Mouse (Mus musculus) lung, embryonic 14.5 days (tissue): ENCODE measurements around the gene Cmya5. TPM values are rescaled to one million over a fixed set of nuclear protein-coding genes. Genes with fewer than 3 reads are reported as not detected.

Experiments
- ATAC-seq: fragments of 200-750 bp; cut with Nextera tagmentation; 2 replicates; pipeline ENCODE4 v1.8.0; 2017; ENCODE audit warnings: mild to moderate bottlenecking, moderate TSS enrichment, moderate library complexity; ENCODE audit not compliant: insufficient read depth
- DNase-seq: peaks from one replicate; pipeline ENCODE4 v3.0.0-alpha.2; 2015
- H3K27ac ChIP-seq: fragments of 300-500 bp; sonication (generic); 2 replicates; pipeline ENCODE4 v1.5.1; 2014; ENCODE audit warnings: low read depth, mild to moderate bottlenecking, moderate library complexity
- H3K27me3 ChIP-seq: fragments of 300-500 bp; sonication (generic); 2 replicates; pipeline ENCODE4 v1.6.1; 2014; ENCODE audit warnings: low read length, control low read depth; ENCODE audit not compliant: insufficient read depth
- H3K36me3 ChIP-seq: fragments of 300-500 bp; sonication (generic); 2 replicates; pipeline ENCODE4 v1.6.1; 2014; ENCODE audit warnings: control low read depth; ENCODE audit not compliant: insufficient read depth
- H3K4me1 ChIP-seq: fragments of 300-500 bp; sonication (generic); 2 replicates; pipeline ENCODE4 v1.6.1; 2014; ENCODE audit warnings: antibody characterized with exemption, control low read depth; ENCODE audit not compliant: insufficient read depth
- H3K4me2 ChIP-seq: fragments of 300-500 bp; sonication (generic); 2 replicates; pipeline ENCODE4 v1.6.1; 2014; ENCODE audit warnings: mild to moderate bottlenecking
- H3K4me3 ChIP-seq: fragments of 300-500 bp; sonication (generic); 2 replicates; pipeline ENCODE4 v1.5.1; 2014; ENCODE audit warnings: low read depth, low read length
- H3K9ac ChIP-seq: fragments of 300-500 bp; sonication (generic); 2 replicates; pipeline ENCODE4 v1.6.1; 2014
- H3K9me3 ChIP-seq: fragments of 300-500 bp; sonication (generic); 2 replicates; pipeline ENCODE4 v1.6.1; 2016; ENCODE audit warnings: low read depth, low read length, control low read depth
- CTCF ChIP-seq: IDR thresholded peaks from 2 replicates; pipeline ENCODE4 v1.5.1; 2016; ENCODE audit warnings: antibody characterized with exemption, low read depth
- WGBS: fragments of 180-500 bp; shearing (Covaris S2); extraction: QIAGEN DNeasy Blood & Tissue Kit; methylation state at CpG from one replicate; pipeline ENCODE4 v1.1.7; 2014; 5-methylcytosine and 5-hydroxymethylcytosine counted together
- polyA plus RNA-seq: library from polyadenylated mRNA; unstranded; fragments of >200 nt; fragmentation: Nextera tagmentation; extraction: Ambion mirVana; gene quantifications from 2 replicates; pipeline ENCODE4 v1.2.1, GENCODE M21; 2014

Gene Cmya5
- polyA plus RNA-seq, 1 experiment from 2014 or later, result 0.38 TPM

GRCm38 (mm10) chr13:93122321-93122720 lies 22.2 kb downstream of the Cmya5 start:
- ATAC-seq, result no peak
- DNase-seq, result no peak

GRCm38 (mm10) chr13:93117241-93117640 lies 27.3 kb downstream of the Cmya5 start:
- H3K27ac ChIP-seq, result no peak overlapping the region
- no peaks in the 10 kb centered on the region for H3K4me1 ChIP-seq
- H3K36me3 ChIP-seq, result no peaks in the 10 kb centered on the region
- H3K9me3 ChIP-seq, result no peaks in the 10 kb centered on the region
- ATAC-seq (no peak), DNase-seq (peak; percentile 12)
- H3K4me2 ChIP-seq, result no peak overlapping the region
- H3K27me3 ChIP-seq, result no peaks in the 10 kb centered on the region
- 71% methylated on average over 7 of the region's 7 CpGs for WGBS
- no peak overlapping the region for H3K4me3 ChIP-seq
- no peak for TF ChIP-seq CTCF
- H3K9ac ChIP-seq, result no peak overlapping the region

More at GRCm38 (mm10) chr13:93122321-93122720, 22.2 kb downstream of the Cmya5 start:
- 88% methylated on average over 9 of the region's 9 CpGs for WGBS
- H3K4me3 ChIP-seq, result no peak overlapping the region
- H3K9ac ChIP-seq, result no peak overlapping the region
- no peak for TF ChIP-seq CTCF
- no peak overlapping the region for H3K27ac ChIP-seq
- H3K9me3 ChIP-seq, result no peaks in the 10 kb centered on the region
- H3K27me3 ChIP-seq, result no peaks in the 10 kb centered on the region
- H3K4me1 ChIP-seq, result no peaks in the 10 kb centered on the region
- no peaks in the 10 kb centered on the region for H3K36me3 ChIP-seq
- H3K4me2 ChIP-seq, result no peak overlapping the region

- ATAC-seq, result no peak
- 73% methylated on average over 4 of the region's 4 CpGs for WGBS
Observed at GRCm38 (mm10) chr13:93102340-93103090, 42.0 kb downstream of the Cmya5 start.

DNA sequence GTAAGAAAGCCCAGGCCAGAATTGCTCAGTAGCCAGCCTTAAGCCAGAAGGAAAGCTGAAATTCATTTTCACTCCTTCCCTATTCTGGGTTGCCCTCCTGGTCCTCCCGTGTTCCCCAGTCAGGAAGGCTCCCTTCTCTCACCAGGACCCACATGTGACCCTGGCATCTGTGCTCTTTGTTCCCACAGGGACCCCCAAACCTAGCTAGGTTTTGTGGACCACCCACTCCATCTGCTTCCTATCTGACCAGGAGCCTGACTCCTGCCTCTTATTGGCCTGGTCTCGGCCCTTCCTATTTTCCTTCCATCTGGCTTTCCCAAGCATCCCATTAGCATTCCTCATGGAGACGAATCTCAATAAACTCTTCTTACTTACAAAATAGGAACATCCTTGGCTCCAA lies 45.9 kb downstream of the Cmya5 start:
- no peak for TF ChIP-seq CTCF
- H3K27me3 ChIP-seq, result no peaks in the 10 kb centered on the region
- no peak overlapping the region for H3K9ac ChIP-seq
- DNase-seq (no peak), ATAC-seq (no peak)
- whole genome bisulfite sequencing, result 83% methylated on average over 3 of the region's 3 CpGs
- H3K36me3 ChIP-seq, result no peaks in the 10 kb centered on the region
- no peak overlapping the region for H3K4me2 ChIP-seq
- H3K4me1 ChIP-seq, result no peaks in the 10 kb centered on the region
- no peaks in the 10 kb centered on the region for H3K9me3 ChIP-seq
- H3K4me3 ChIP-seq, result no peak overlapping the region
- H3K27ac ChIP-seq, result no peak overlapping the region

More at GRCm38 (mm10) chr13:93102340-93103090, 42.0 kb downstream of the Cmya5 start:
- Histone ChIP-seq H3K27me3 (no peaks in the 10 kb centered on the region), H3K4me3 (no peak overlapping the region), H3K27ac (no peak overlapping the region), H3K4me1 (no peaks in the 10 kb centered on the region), H3K4me2 (no peak overlapping the region), H3K9ac (no peak overlapping the region), H3K36me3 (no peaks in the 10 kb centered on the region), H3K9me3 (no peaks in the 10 kb centered on the region)
- no peak for DNase-seq
- TF ChIP-seq CTCF, result no peak

DNA sequence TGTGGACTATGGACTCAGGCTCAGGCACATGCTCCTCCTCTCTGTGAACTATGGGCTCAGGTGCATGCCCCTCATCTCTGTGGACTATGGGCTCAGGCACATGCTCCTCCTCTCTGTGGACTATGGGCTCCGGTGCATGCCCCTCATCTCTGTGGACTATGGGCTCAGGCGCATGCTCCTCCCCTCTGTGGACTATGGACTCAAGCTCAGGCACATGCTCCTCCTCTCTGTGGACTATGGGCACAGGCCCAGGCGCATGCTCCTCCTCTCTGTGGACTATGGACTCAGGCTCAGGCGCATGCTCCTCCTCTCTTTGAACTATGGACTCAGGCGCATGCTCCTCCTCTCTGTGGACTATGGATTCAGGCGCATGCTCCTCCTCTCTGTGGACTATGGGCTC lies 47.9 kb downstream of the Cmya5 start:
- no peak for TF ChIP-seq CTCF
- no peak overlapping the region for H3K9ac ChIP-seq

GRCm38 (mm10) chr13:93095097-93095791 lies 49.3 kb downstream of the Cmya5 start:
- DNase-seq (no peak), ATAC-seq (no peak)
- no peak overlapping the region for H3K4me3 ChIP-seq
- H3K36me3 ChIP-seq, result no peaks in the 10 kb centered on the region
- no peaks in the 10 kb centered on the region for H3K4me1 ChIP-seq
- 85% methylated on average over 15 of the region's 15 CpGs for WGBS
- no peaks in the 10 kb centered on the region for H3K9me3 ChIP-seq
- H3K27ac ChIP-seq, result no peak overlapping the region
- no peak overlapping the region for H3K4me2 ChIP-seq
- no peaks in the 10 kb centered on the region for H3K27me3 ChIP-seq
- H3K9ac ChIP-seq, result no peak overlapping the region
- no peak for TF ChIP-seq CTCF

More for the DNA sequence above, 47.9 kb downstream of the Cmya5 start:
- Histone ChIP-seq H3K36me3 (no peaks in the 10 kb centered on the region), H3K4me1 (no peaks in the 10 kb centered on the region), H3K9me3 (no peaks in the 10 kb centered on the region), H3K4me3 (no peak overlapping the region), H3K4me2 (no peak overlapping the region), H3K27me3 (no peaks in the 10 kb centered on the region), H3K27ac (no peak overlapping the region)
- no peak for DNase-seq
- ATAC-seq, result no peak
- 89% methylated on average over 6 of the region's 6 CpGs for WGBS

GRCm38 (mm10) chr13:93094204-93094935 lies 50.2 kb downstream of the Cmya5 start:
- Histone ChIP-seq H3K4me1 (no peaks in the 10 kb centered on the region), H3K27me3 (no peaks in the 10 kb centered on the region), H3K4me3 (no peak overlapping the region), H3K9ac (no peak overlapping the region), H3K27ac (no peak overlapping the region), H3K4me2 (no peak overlapping the region), H3K36me3 (no peaks in the 10 kb centered on the region), H3K9me3 (no peaks in the 10 kb centered on the region)
- 68% methylated on average over 10 of the region's 10 CpGs for WGBS
- no peak for ATAC-seq
- no peak for DNase-seq
- no peak for TF ChIP-seq CTCF
